Mouse (Mus musculus) MEL (cell line): ENCODE data around the gene Aifm1. TPM values are rescaled to one million over a fixed set of nuclear protein-coding genes. Genes with fewer than 3 reads are reported as not detected.
A peak's percentile ranks its signal among the peaks of the same experiment; 100 is the strongest.

Experiments
- DNase-seq: peaks from one replicate; pipeline ENCODE4 v3.0.0; 2011; ENCODE audit warnings: low read depth, low spot score
- H3K27ac ChIP-seq: 2 replicates; pipeline ENCODE4 v1.5.1; 2012; ENCODE audit warnings: low read depth, mild to moderate bottlenecking, control low read depth, low read length, moderate library complexity; ENCODE audit not compliant: control insufficient read depth
- H3K27me3 ChIP-seq, 2 experiments: fragments of 150-350 bp in 1 of 2; sonication (generic) in 1 of 2; 2 replicates each; pipeline ENCODE4 v1.6.1; 2012; ENCODE audit warnings: low read length in 2 of 2, mild to moderate bottlenecking in 2 of 2, improper control_type of control experiment in 1 of 2, moderate library complexity in 1 of 2; ENCODE audit not compliant: insufficient read depth in 2 of 2, control insufficient read depth in 1 of 2
- H3K36me3 ChIP-seq, 2 experiments: 2 replicates each; pipeline ENCODE4 v1.6.1; 2012 to 2014; ENCODE audit warnings: low read length in 2 of 2, improper control_type of control experiment in 1 of 2, inconsistent platforms in 1 of 2, mild to moderate bottlenecking in 1 of 2; ENCODE audit not compliant: insufficient read depth in 2 of 2, control insufficient read depth in 1 of 2
- H3K4me1 ChIP-seq, 2 experiments: fragments of 150-350 bp in 1 of 2; sonication (generic) in 1 of 2; 2 replicates each; pipeline ENCODE4 v1.6.1; 2012; ENCODE audit warnings: low read length in 2 of 2, improper control_type of control experiment in 1 of 2, mild to moderate bottlenecking in 1 of 2; ENCODE audit not compliant: insufficient read depth in 2 of 2, control insufficient read depth in 1 of 2
- H3K4me3 ChIP-seq, 2 experiments: fragments of 150-350 bp in 1 of 2; sonication (generic) in 1 of 2; 2 replicates each; pipeline ENCODE4 v1.5.1; 2012; ENCODE audit warnings: low read depth in 2 of 2, low read length in 2 of 2, mild to moderate bottlenecking in 2 of 2, moderate library complexity in 2 of 2, control low read depth in 1 of 2, improper control_type of control experiment in 1 of 2; ENCODE audit not compliant: control insufficient read depth in 1 of 2, insufficient read depth in 1 of 2
- H3K79me2 ChIP-seq: 2 replicates; pipeline ENCODE4 v1.6.1; 2012; ENCODE audit warnings: mild to moderate bottlenecking, low read length, moderate library complexity; ENCODE audit not compliant: control insufficient read depth, poor library complexity, insufficient read depth
- H3K9ac ChIP-seq: 2 replicates; pipeline ENCODE4 v1.6.1; 2012; ENCODE audit warnings: low read depth, mild to moderate bottlenecking, control low read depth, low read length, moderate library complexity; ENCODE audit not compliant: control insufficient read depth, poor library complexity, severe bottlenecking
- H3K9me3 ChIP-seq: fragments of 150-350 bp; sonication (generic); replicated peaks from 2 replicates; pipeline ENCODE4 v1.6.1; 2012; ENCODE audit warnings: mild to moderate bottlenecking, low read length, improper control_type of control experiment, moderate library complexity; ENCODE audit not compliant: insufficient read depth
- CTCF ChIP-seq, 3 experiments: IDR thresholded peaks in 2 of 3; conservative IDR thresholded peaks in 1 of 3; 2 replicates each; pipeline ENCODE4 v1.5.1; 2011 to 2012; ENCODE audit warnings: low read length in 3 of 3, low read depth in 2 of 3, mild to moderate bottlenecking in 2 of 3, improper control_type of control experiment in 1 of 3, inconsistent platforms in 1 of 3, mixed read lengths in 1 of 3, moderate library complexity in 1 of 3; ENCODE audit not compliant: control insufficient read depth in 1 of 3, insufficient read depth in 1 of 3, poor library complexity in 1 of 3, severe bottlenecking in 1 of 3
- E2F4 ChIP-seq: IDR thresholded peaks from 2 replicates; pipeline ENCODE4 v1.6.1; 2011; ENCODE audit warnings: low read depth, low read length, improper control_type of control experiment, borderline replicate concordance
- ELF1 ChIP-seq: IDR thresholded peaks from 2 replicates; pipeline ENCODE4 v1.6.1; 2014; ENCODE audit warnings: low read depth, mild to moderate bottlenecking, inconsistent platforms, low read length, improper control_type of control experiment, moderate library complexity
- EP300 ChIP-seq, 2 experiments: IDR thresholded peaks; 2 replicates each; pipeline ENCODE4 v1.6.1; 2011; ENCODE audit warnings: improper control_type of control experiment in 2 of 2, low read length in 2 of 2, low read depth in 1 of 2, mild to moderate bottlenecking in 1 of 2
- ETS1 ChIP-seq: IDR thresholded peaks from 2 replicates; pipeline ENCODE4 v1.6.1; 2012; ENCODE audit warnings: low read depth, mild to moderate bottlenecking, inconsistent platforms, low read length, improper control_type of control experiment, moderate library complexity
- HCFC1 ChIP-seq: IDR thresholded peaks from 2 replicates; pipeline ENCODE4 v1.6.1; 2012; ENCODE audit warnings: low read depth, mild to moderate bottlenecking, inconsistent platforms, low read length, improper control_type of control experiment, moderate library complexity
- JUND ChIP-seq: IDR thresholded peaks from 2 replicates; pipeline ENCODE4 v1.6.1; 2011; ENCODE audit warnings: low read depth, mild to moderate bottlenecking, improper control_type of control experiment, low read length
- KAT2A ChIP-seq: conservative IDR thresholded peaks from 2 replicates; pipeline ENCODE4 v1.6.1; 2012; ENCODE audit warnings: low read depth, low read length, improper control_type of control experiment, inconsistent platforms
- MAFK ChIP-seq: IDR thresholded peaks from 2 replicates; pipeline ENCODE4 v1.6.1; 2011; ENCODE audit warnings: low read depth, mild to moderate bottlenecking, low read length, improper control_type of control experiment, borderline replicate concordance
- MXI1 ChIP-seq: IDR thresholded peaks from 2 replicates; pipeline ENCODE4 v1.6.1; 2011; ENCODE audit warnings: mild to moderate bottlenecking, low read depth, low read length, improper control_type of control experiment
- MYB ChIP-seq: IDR thresholded peaks from 2 replicates; pipeline ENCODE4 v1.6.1; 2011; ENCODE audit warnings: mild to moderate bottlenecking, low read depth, low read length, improper control_type of control experiment
- MYC ChIP-seq: IDR thresholded peaks from 2 replicates; pipeline ENCODE4 v1.6.1; 2011; ENCODE audit warnings: low read depth, mild to moderate bottlenecking, low read length, improper control_type of control experiment, moderate library complexity
- POLR2AphosphoS5 ChIP-seq: IDR thresholded peaks from 2 replicates; pipeline ENCODE4 v1.6.1; 2012; ENCODE audit warnings: low read depth, borderline replicate concordance, mild to moderate bottlenecking, inconsistent platforms, low read length, moderate library complexity, mixed read lengths
- RAD21 ChIP-seq: IDR thresholded peaks from 2 replicates; pipeline ENCODE4 v1.6.1; 2011; ENCODE audit warnings: mild to moderate bottlenecking, low read depth, low read length, improper control_type of control experiment
- RCOR1 ChIP-seq: IDR thresholded peaks from 2 replicates; pipeline ENCODE4 v1.6.1; 2012; ENCODE audit warnings: low read depth, mild to moderate bottlenecking, inconsistent platforms, low read length, improper control_type of control experiment
- SIN3A ChIP-seq: IDR thresholded peaks from 2 replicates; pipeline ENCODE4 v1.6.1; 2012; ENCODE audit warnings: low read length, improper control_type of control experiment, inconsistent platforms
- TBP ChIP-seq: IDR thresholded peaks from 2 replicates; pipeline ENCODE4 v1.8.0; 2011; ENCODE audit warnings: low read depth, low read length, improper control_type of control experiment
- ZC3H11A ChIP-seq: IDR thresholded peaks from 2 replicates; pipeline ENCODE4 v1.6.1; 2012; ENCODE audit warnings: low read depth, mild to moderate bottlenecking, inconsistent platforms, low read length, improper control_type of control experiment
- ZMIZ1 ChIP-seq: IDR thresholded peaks from 2 replicates; pipeline ENCODE4 v1.6.1; 2012; ENCODE audit warnings: low read depth, mild to moderate bottlenecking, inconsistent platforms, low read length, improper control_type of control experiment, moderate library complexity
- ZNF384 ChIP-seq: IDR thresholded peaks from 2 replicates; pipeline ENCODE4 v1.6.1; 2012; ENCODE audit warnings: low read depth, mild to moderate bottlenecking, inconsistent platforms, low read length, improper control_type of control experiment
- polyA plus RNA-seq, 2 experiments: library from polyadenylated mRNA; stranded (reverse) in 1 of 2; unstranded in 1 of 2; fragments of >175 nt in 1 of 2; fragments of >200 nt in 1 of 2; gene quantifications; 2 replicates each; pipeline versions ENCODE4 v1.2.1 to v1.2.4; 2012; ENCODE audit warnings: low replicate concordance in 2 of 2, low read depth in 1 of 2; ENCODE audit not compliant: insufficient read length in 2 of 2, insufficient read depth in 1 of 2, missing spikeins in 1 of 2
- total RNA-seq: library from RNA; depleted of rRNA; stranded (reverse); fragments of 300-350 nt; gene quantifications from 2 replicates; pipeline ENCODE4 v1.2.3, GENCODE M21; 2012

Aifm1 gene
- total and polyA plus RNA-seq, 3 experiments = 69.1 to 99.1 TPM; not detected in 1

DNA sequence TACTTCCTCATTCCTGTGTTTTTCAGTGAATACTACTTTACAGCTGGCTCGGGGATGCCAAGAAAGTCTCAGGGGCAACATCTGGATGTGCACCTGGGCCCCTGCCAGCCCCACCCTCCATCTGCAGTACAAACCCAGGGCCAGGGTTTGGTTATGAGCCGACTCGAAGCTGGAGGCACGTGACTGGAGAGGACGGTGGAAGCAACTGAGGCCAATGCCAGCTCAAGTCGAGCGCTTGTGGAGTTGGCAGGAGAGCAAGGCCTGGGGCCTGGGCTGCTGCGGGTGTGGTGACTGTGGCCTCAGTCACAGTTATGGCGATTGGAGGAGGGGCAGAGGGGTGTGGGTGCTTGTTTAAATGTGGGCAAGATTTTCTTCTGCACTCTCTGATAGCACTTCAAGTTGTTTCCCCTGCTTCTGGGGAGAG, 77.9 kb downstream of the Aifm1 start (continued):
- no peak for TF ChIP-seq ZMIZ1
- peak; percentile 18 to 23; a peak in 1 of 4 replicates for TF ChIP-seq EP300 (IDR thresholded peaks at IDR 0.05; ENCODE audit: low read depth in 1 of 2, low read length in 2 of 2)
- no peak for TF ChIP-seq ZC3H11A
- TF ChIP-seq KAT2A = no peak
- TF ChIP-seq MYC = no peak
- no peak; the same call in 1 of the 2 replicates for TF ChIP-seq RCOR1
- no peak for TF ChIP-seq POLR2AphosphoS5
- TF ChIP-seq RAD21 = no peak
- TF ChIP-seq TBP = no peak
- TF ChIP-seq ZNF384 = no peak
- TF ChIP-seq JUND = no peak
- TF ChIP-seq MYB = no peak
- TF ChIP-seq E2F4 = no peak
- peak; percentile 66 for TF ChIP-seq MXI1
- no peak for TF ChIP-seq ELF1

DNA sequence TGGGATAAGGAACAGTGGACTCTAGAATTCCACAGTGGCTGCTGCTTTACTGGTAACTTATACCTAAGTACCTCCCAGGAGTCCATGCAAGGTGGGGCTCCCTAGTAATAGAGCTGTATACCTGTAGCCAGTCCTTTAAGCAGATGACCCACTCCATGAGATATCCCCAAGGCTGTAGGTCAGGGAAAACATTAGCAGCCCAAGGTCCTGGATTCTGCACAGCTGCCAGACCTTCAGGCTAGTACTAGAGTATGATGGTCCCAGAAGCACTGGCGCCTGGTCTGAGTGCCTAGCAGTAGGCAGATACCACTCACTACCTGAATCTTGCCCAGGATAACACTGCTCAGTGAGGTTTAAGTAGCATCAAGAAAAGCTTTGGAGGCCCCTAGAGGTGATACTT, 79.1 kb downstream of the Aifm1 start:
- no peak overlapping the region for H3K9ac ChIP-seq
- H3K36me3 ChIP-seq = peaks cover 0 to 26% of the 10 kb centered on the region in 2 experiments; a peak in 2 of 4 replicates
- H3K27me3 ChIP-seq = no peaks in the 10 kb centered on the region
- DNase-seq = no peak
- peaks cover 4% of the 10 kb centered on the region; the same call in 1 of the 2 replicates for H3K79me2 ChIP-seq
- TF ChIP-seq CTCF (IDR thresholded peaks at IDR 0.05 in 2 of 3, conservative IDR thresholded peaks at IDR 0.05 in 1 of 3; ENCODE audit: control insufficient read depth in 1 of 3, insufficient read depth in 1 of 3, low read depth in 2 of 3, low read length in 3 of 3, poor library complexity in 1 of 3, severe bottlenecking in 1 of 3) = no peak
- no peak for TF ChIP-seq MYC
- TF ChIP-seq MXI1 = no peak
- no peak for TF ChIP-seq EP300 (IDR thresholded peaks at IDR 0.05; ENCODE audit: low read depth in 1 of 2, low read length in 2 of 2)
- TF ChIP-seq ZNF384 = no peak
- TF ChIP-seq, all 39 proteins: peak for 0
- H3K4me3 ChIP-seq = no peak overlapping the region
- no peaks in the 10 kb centered on the region for H3K9me3 ChIP-seq
- peak overlapping the region; percentile 17; the same call in 1 of the 2 replicates for H3K27ac ChIP-seq
- H3K4me1 ChIP-seq = peaks cover 14 to 45% of the 10 kb centered on the region in 2 experiments

DNA sequence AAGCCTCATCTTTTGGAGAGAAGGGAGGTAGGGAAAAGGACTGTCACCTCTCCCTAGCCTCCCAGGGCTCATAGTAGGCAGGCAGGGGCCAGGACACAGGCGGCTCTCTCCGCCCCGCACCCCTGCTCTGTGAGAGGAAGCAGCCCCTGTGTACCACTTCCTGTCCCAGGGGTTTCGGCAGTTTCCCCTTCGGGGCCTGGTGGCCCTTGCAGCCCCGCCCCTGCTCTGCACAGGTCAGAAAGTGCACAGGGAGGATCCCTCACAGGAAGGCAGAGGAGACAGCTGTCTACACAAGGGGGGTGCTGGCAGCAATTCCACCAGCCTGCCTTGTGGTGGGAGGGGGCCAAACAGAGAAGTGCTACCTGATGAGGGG, 79.8 kb downstream of the Aifm1 start:
- TF ChIP-seq KAT2A (no peak), ELF1 (0 out of 2 replicates have a peak, but pooled peaks have one; percentile 13), HCFC1 (0 out of 2 replicates have a peak, but pooled peaks have one; percentile 29), ETS1 (peak; percentile 17; the same call in 1 of the 2 replicates), MAFK (no peak), SIN3A (0 out of 2 replicates have a peak, but pooled peaks have one; percentile 19), EP300 (IDR thresholded peaks at IDR 0.05; ENCODE audit: low read depth in 1 of 2, low read length in 2 of 2) (peak in 1 of 2 experiments; percentile 24; a peak in 2 of 4 replicates)
- Histone ChIP-seq H3K27me3 (no peaks in the 10 kb centered on the region), H3K79me2 (peaks cover 4% of the 10 kb centered on the region; the same call in 1 of the 2 replicates), H3K4me3 (no peak overlapping the region), H3K36me3 (peaks cover 0 to 24% of the 10 kb centered on the region in 2 experiments; a peak in 2 of 4 replicates), H3K9ac (peak overlapping the region; percentile 15; the same call in 1 of the 2 replicates), H3K27ac (peak overlapping the region; percentile 41; the same call in 1 of the 2 replicates), H3K9me3 (no peaks in the 10 kb centered on the region), H3K4me1 (peaks cover 11 to 42% of the 10 kb centered on the region in 2 experiments)
- DNase-seq = peak; percentile 57
